Mouse (Mus musculus) heart, adult 18-20 months (tissue): ENCODE data around the gene Pafah1b1. TPM values are rescaled to one million over a fixed set of nuclear protein-coding genes. Genes with fewer than 3 reads are reported as not detected.

Experiments
- total RNA-seq, 2 experiments: library from RNA; stranded (reverse); gene quantifications; 2 replicates each; pipeline ENCODE4 v1.2.3; 2021

The Pafah1b1 gene
- total RNA-seq, 2 experiments from 2014 or later, result 195 to 223 TPM

Other genes starting within 250 kb of the Pafah1b1 start
- 10 to 100 TPM; 74.4 to 94.6 TPM for gene Rap1gap2, start 113.8 kb downstream of the Pafah1b1 start, total RNA-seq
- gene Ccdc92b, start 105.1 kb downstream of the Pafah1b1 start, total RNA-seq, result under 1 TPM; 0.20 to 0.26 TPM
- gene Cluh, start 75.2 kb downstream of the Pafah1b1 start, total RNA-seq, result 100 to 1,000 TPM; 209 to 234 TPM
- gene Mettl16, start 46.2 kb upstream of the Pafah1b1 start, total RNA-seq, result 10 to 100 TPM; 16.4 to 17.3 TPM
- gene Mnt, start 106.2 kb upstream of the Pafah1b1 start, total RNA-seq, result 1 to 10 TPM; 5.8 to 6.3 TPM
- gene Sgsm2, start 172.4 kb upstream of the Pafah1b1 start, total RNA-seq, result 1 to 10 TPM; 5.3 to 5.7 TPM
- gene Tsr1, start 173.4 kb upstream of the Pafah1b1 start, total RNA-seq, result 10 to 100 TPM; 18.4 to 20.4 TPM
- gene Smg6, start 201.2 kb upstream of the Pafah1b1 start, total RNA-seq, result 10 to 100 TPM; 17.1 to 20.5 TPM
- 10 to 100 TPM; 25.5 to 26.8 TPM for gene Srr, start 201.3 kb upstream of the Pafah1b1 start, total RNA-seq